Mouse (Mus musculus): Measurements from ENCODE around the gene Cacna2d1. TPM values are rescaled to one million over a fixed set of nuclear protein-coding genes. Genes with fewer than 3 reads are reported as not detected.
A peak's percentile ranks its signal among the peaks of the same experiment; 100 is the strongest.

The Cacna2d1 gene
- polyA plus RNA-seq, 1 experiment from 2014 or later = 0.25 TPM

DNA sequence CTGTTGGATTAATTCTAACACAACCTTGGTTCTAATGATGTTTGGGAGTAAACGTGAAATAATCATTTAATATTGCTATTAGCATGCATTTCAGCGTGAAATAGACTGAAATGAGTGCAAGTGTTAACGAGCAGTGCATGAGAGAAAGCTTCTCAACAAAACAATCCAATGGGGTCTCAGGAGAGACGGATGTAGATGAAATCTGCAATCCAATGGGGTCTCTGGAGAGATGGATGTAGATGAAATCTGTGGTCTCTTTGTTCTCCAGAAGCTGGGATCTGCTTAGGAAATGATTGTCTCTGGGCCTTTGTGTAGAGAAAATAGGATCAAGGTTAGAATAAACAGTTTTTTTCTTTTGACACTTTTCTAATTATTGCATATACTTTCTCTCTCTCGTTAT, 95.0 kb downstream of the Cacna2d1 start:
- Histone ChIP-seq H3K9ac (replicated peaks) (no peak overlapping the region), H3K4me1 (ENCODE audit: insufficient read depth) (no peaks in the 10 kb centered on the region), H3K36me3 (replicated peaks; ENCODE audit: insufficient read depth, low read length) (no peaks in the 10 kb centered on the region), H3K9me3 (ENCODE audit: low read length) (no peaks in the 10 kb centered on the region), H3K27ac (ENCODE audit: low read depth) (no peak overlapping the region), H3K4me2 (ENCODE audit: low read depth, low read length) (no peak overlapping the region), H3K27me3 (ENCODE audit: insufficient read depth, low read length) (no peaks in the 10 kb centered on the region), H3K4me3 (ENCODE audit: low read depth, low read length) (no peak overlapping the region)
- TF ChIP-seq EP300 (IDR thresholded peaks at IDR 0.05; ENCODE audit: low read depth) (no peak), CTCF (IDR thresholded peaks at IDR 0.05; ENCODE audit: low read depth) (no peak)
- ATAC-seq (no peak), DNase-seq (no peak)
- 71% methylated on average over 5 of the region's 5 CpGs for WGBS (ENCODE audit: insufficient replicate concordance)

DNA sequence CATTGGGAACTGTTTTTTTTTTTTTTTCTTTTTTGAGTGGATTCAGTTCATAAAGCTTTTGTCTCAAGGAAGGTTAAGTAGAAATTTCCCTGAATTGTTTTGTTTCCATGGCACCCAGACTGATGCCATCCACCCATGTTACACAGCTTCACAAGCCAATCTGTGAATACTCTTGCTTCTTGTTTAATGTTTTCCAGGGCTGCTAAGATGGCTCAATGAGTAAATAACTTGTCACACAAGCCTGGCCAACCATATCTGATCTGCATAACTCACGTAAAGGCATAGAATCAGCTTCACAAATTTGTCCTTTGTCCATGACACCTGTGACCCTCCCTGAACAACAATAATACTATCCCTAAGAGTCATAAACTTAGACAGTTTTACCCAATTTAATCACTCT, 99.1 kb downstream of the Cacna2d1 start:
- TF ChIP-seq CTCF (IDR thresholded peaks at IDR 0.05; ENCODE audit: low read depth) (no peak), EP300 (IDR thresholded peaks at IDR 0.05; ENCODE audit: low read depth) (no peak)

DNA sequence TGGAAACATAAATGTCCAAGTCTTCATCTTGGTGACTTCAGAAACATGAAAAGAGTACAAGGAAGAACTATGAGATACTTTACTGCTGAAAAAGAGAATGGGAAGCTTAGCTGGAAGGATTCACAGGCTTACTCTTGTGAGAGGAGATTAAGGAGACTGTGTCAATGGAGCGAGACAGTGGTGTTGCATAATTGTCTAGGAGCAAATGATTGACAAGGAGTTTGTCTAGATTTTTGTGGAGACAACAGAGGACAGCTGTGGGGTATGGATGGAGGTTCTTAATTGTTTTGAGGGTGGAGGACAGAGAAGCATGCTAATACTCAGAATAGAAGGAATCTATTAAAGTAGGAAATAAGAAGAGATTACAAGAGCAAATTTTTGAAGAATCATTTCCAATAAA, 100.8 kb downstream of the Cacna2d1 start:
- Histone ChIP-seq H3K27ac (ENCODE audit: low read depth) (no peak overlapping the region), H3K27me3 (ENCODE audit: insufficient read depth, low read length) (no peaks in the 10 kb centered on the region), H3K36me3 (replicated peaks; ENCODE audit: insufficient read depth, low read length) (no peaks in the 10 kb centered on the region), H3K9ac (replicated peaks) (no peak overlapping the region), H3K4me3 (ENCODE audit: low read depth, low read length) (no peak overlapping the region), H3K4me1 (ENCODE audit: insufficient read depth) (no peaks in the 10 kb centered on the region), H3K4me2 (ENCODE audit: low read depth, low read length) (no peak overlapping the region), H3K9me3 (ENCODE audit: low read length) (no peaks in the 10 kb centered on the region)
- 51% methylated on average over 1 of the region's 1 CpGs for WGBS (ENCODE audit: insufficient replicate concordance)
- TF ChIP-seq EP300 (IDR thresholded peaks at IDR 0.05; ENCODE audit: low read depth) = no peak
- DNase-seq (no peak), ATAC-seq (no peak)

More for the DNA sequence above, 99.1 kb downstream of the Cacna2d1 start:
- no peak overlapping the region for H3K4me3 ChIP-seq (ENCODE audit: low read depth, low read length)
- no peaks in the 10 kb centered on the region for H3K4me1 ChIP-seq (ENCODE audit: insufficient read depth)
- no peak overlapping the region for H3K4me2 ChIP-seq (ENCODE audit: low read depth, low read length)
- H3K9ac ChIP-seq (replicated peaks) = no peak overlapping the region
- no peaks in the 10 kb centered on the region for H3K27me3 ChIP-seq (ENCODE audit: insufficient read depth, low read length)
- DNase-seq (no peak), ATAC-seq (no peak)
- WGBS (ENCODE audit: insufficient replicate concordance) = 73% methylated on average over 1 of the region's 1 CpGs
- no peak overlapping the region for H3K27ac ChIP-seq (ENCODE audit: low read depth)
- H3K9me3 ChIP-seq (ENCODE audit: low read length) = no peaks in the 10 kb centered on the region
- H3K36me3 ChIP-seq (replicated peaks; ENCODE audit: insufficient read depth, low read length) = no peaks in the 10 kb centered on the region

DNA sequence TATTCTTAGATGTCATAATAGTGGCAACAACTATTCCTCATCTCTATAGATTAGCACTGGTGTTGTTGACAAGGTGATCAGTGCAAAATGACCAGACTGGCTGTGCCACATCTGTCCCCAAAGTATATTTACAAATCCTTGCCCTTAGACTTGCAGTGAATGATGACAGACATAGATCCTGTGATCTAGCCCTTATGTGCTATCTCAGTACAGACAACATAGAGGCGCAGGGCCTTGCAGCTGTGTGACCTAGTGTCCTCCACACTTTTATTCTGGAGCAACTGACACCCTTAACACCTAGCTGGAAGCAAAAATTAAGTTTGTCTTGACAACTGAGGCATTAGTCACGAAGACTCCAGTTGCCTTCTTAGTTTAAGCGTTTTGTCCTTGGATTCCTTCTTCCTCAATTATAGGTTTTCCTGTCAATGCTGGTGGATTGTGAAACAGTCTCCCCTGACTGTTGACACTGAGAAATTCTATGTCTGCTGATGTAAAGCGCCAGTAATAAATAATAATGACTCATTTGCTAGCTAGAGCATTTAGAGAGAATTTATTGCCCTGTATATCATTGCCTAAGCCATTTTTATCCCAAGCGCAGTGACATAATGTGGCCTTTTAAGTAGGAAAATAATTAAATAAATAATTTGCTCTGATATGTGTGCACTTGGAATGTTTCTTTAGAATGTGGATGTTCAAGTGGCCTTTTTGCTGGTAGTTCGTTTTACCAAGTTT, 110.8 kb downstream of the Cacna2d1 start:
- no peaks in the 10 kb centered on the region for H3K36me3 ChIP-seq (replicated peaks; ENCODE audit: insufficient read depth, low read length)
- H3K27me3 ChIP-seq (ENCODE audit: insufficient read depth, low read length) = no peaks in the 10 kb centered on the region
- H3K4me3 ChIP-seq (ENCODE audit: low read depth, low read length) = no peak overlapping the region
- H3K9me3 ChIP-seq (ENCODE audit: low read length) = no peaks in the 10 kb centered on the region
- H3K4me1 ChIP-seq (ENCODE audit: insufficient read depth) = no peaks in the 10 kb centered on the region
- no peak overlapping the region for H3K4me2 ChIP-seq (ENCODE audit: low read depth, low read length)
- DNase-seq (no peak), ATAC-seq (no peak)
- H3K9ac ChIP-seq (replicated peaks) = no peak overlapping the region
- WGBS (ENCODE audit: insufficient replicate concordance) = 65% methylated on average over 6 of the region's 6 CpGs
- TF ChIP-seq EP300 (IDR thresholded peaks at IDR 0.05; ENCODE audit: low read depth) (no peak), CTCF (IDR thresholded peaks at IDR 0.05; ENCODE audit: low read depth) (no peak)
- no peak overlapping the region for H3K27ac ChIP-seq (ENCODE audit: low read depth)

DNA sequence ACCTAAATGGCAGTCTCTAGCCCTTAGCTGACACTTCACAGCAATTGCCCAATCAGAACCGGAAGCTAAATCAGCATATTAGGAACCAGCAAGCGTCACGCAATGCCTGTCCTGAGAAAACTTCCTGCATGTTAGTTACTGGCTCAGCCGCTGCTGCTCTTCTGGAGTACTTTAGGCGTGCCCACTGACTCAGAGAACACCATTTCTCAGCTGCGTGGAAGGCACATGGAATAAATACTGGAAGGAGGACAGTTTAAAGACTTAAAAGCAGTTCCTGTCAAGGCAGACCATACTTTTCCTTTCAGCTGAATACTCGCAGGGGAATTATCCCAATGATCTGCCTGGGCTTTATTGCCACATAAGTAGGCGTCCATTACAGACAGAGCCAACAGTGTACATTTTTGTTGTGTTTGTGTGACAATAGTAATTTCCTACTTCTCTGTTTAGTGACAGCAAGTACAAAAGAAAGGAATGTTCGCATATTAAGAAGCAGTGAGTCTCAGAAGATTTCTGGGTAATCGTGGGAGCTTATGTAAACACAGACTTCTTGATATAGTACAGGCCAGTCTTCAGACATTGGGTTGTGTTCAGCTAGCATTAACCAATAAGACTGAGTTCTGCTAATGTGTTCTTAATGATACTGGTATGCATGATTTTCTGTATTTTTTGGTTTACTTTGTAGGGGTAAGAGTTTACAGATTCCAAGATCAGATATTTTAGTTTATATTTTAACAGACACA, 113.1 kb downstream of the Cacna2d1 start:
- H3K27ac ChIP-seq (ENCODE audit: low read depth) = no peak overlapping the region
- WGBS (ENCODE audit: insufficient replicate concordance) = 55% methylated on average over 10 of the region's 10 CpGs
- no peaks in the 10 kb centered on the region for H3K36me3 ChIP-seq (replicated peaks; ENCODE audit: insufficient read depth, low read length)
- no peak overlapping the region for H3K4me2 ChIP-seq (ENCODE audit: low read depth, low read length)
- no peaks in the 10 kb centered on the region for H3K27me3 ChIP-seq (ENCODE audit: insufficient read depth, low read length)
- no peaks in the 10 kb centered on the region for H3K4me1 ChIP-seq (ENCODE audit: insufficient read depth)
- no peaks in the 10 kb centered on the region for H3K9me3 ChIP-seq (ENCODE audit: low read length)
- TF ChIP-seq CTCF (IDR thresholded peaks at IDR 0.05; ENCODE audit: low read depth) = no peak
- TF ChIP-seq EP300 (IDR thresholded peaks at IDR 0.05; ENCODE audit: low read depth) = no peak
- peak; percentile 47 for ATAC-seq
- peak; percentile 15 for DNase-seq
- H3K9ac ChIP-seq (replicated peaks) = no peak overlapping the region
- no peak overlapping the region for H3K4me3 ChIP-seq (ENCODE audit: low read depth, low read length)

DNA sequence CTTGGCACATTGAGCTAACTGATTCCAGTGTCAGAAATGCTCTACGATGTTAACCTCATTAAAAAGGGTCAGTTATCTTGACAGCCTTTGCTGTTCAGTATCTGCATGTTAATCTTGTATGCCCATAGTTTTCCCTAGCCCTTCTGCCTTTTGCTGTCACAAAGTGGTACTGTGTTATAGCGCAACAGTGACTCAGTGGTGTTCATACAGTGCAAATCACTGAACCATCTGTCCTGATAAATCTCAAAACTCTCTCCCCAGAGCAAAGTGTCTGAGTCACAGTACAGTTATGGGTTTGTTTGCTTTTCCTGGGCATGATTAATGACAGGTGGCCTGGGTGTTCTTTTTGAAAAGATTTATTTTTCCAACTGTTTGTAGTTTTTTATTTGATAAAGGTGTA, 122.3 kb downstream of the Cacna2d1 start:
- Histone ChIP-seq H3K9me3 (ENCODE audit: low read length) (no peaks in the 10 kb centered on the region), H3K27me3 (ENCODE audit: insufficient read depth, low read length) (no peaks in the 10 kb centered on the region), H3K4me3 (ENCODE audit: low read depth, low read length) (no peak overlapping the region), H3K4me2 (ENCODE audit: low read depth, low read length) (no peak overlapping the region), H3K27ac (ENCODE audit: low read depth) (no peak overlapping the region), H3K4me1 (ENCODE audit: insufficient read depth) (no peaks in the 10 kb centered on the region), H3K9ac (replicated peaks) (no peak overlapping the region), H3K36me3 (replicated peaks; ENCODE audit: insufficient read depth, low read length) (no peaks in the 10 kb centered on the region)
- ATAC-seq (no peak), DNase-seq (no peak)
- 80% methylated on average over 2 of the region's 2 CpGs for WGBS (ENCODE audit: insufficient replicate concordance)
- TF ChIP-seq CTCF (IDR thresholded peaks at IDR 0.05; ENCODE audit: low read depth) = no peak
- no peak for TF ChIP-seq EP300 (IDR thresholded peaks at IDR 0.05; ENCODE audit: low read depth)
